Mouse (Mus musculus): Measurements from ENCODE around the gene 1700049E17Rik1. TPM values are rescaled to one million over a fixed set of nuclear protein-coding genes. Genes with fewer than 3 reads are reported as not detected.

1700049E17Rik1 gene
- not detected for total RNA-seq (2023)

DNA sequence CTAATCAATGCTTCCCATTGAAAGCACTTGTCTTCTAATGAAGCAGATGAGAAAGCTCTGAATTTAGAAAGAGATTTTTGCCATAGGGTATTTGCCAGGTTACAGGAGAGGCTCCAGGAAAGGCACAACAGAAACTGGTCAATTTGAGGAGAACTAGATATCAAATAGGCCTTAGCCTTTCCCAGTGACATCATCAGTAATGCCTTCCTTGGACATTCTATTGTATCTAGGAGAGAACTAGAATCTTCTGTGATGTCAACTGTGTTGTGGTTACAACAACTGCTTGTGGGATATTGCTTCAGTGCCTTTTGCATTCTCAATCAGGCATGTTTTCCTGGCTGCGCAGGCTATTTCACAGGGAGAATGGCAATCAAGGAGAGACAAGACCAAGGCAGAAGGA is at the start of gene 1700049E17Rik1:
Gene 1700049E17Rik1 (plus strand): TSS at position 301 of the 400 bp plus-strand sequence.

GRCm38 (mm10) chr14:41907190-41907589 is 17.6 kb upstream of the 1700049E17Rik1 start, which contains the start of gene Gm7980:
Gm7980 (minus strand) TSS chr14:41907290.

GRCm38 (mm10) chr14:41943695-41944094 is 18.9 kb downstream of the 1700049E17Rik1 start, which contains the start of gene 1700024B05Rik:
1700024B05Rik (plus strand) TSS chr14:41943995.

DNA sequence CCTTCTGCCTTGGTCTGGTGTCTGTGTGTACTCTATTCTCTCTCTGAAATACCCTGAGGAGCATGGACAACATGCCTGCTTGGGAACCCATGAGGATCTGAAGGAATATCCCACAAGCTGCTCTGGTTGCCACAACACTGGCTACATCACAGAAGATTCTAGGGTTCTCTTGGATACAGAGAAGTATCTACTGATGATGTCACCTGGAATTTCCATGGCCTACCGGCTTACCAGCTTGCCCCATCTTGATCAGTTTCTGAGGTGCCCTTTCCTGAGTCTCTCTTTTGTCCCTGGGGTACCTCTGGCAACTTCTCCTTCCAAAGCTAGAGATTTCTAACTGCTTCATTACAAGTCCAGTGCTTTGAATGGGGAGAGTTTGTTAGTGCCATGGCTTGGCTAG is 43.1 kb downstream of the 1700049E17Rik1 start, which contains the start of gene Gm6401:
Gene Gm6401 (minus strand): TSS at position 101 of the 400 bp plus-strand sequence.

Other genes starting within 250 kb of the 1700049E17Rik1 start
- gene Gm8068, start 223.1 kb upstream of the 1700049E17Rik1 start, total RNA-seq (2023) = not detected
- not detected for gene Gm7929, start 174.3 kb upstream of the 1700049E17Rik1 start, total RNA-seq (2023)
- gene Gm47189, start 152.5 kb upstream of the 1700049E17Rik1 start, total RNA-seq (2023) = not detected
- gene Gm7980, start 17.7 kb upstream of the 1700049E17Rik1 start, total RNA-seq (2023) = not detected
- not detected for gene 1700024B05Rik, start 19.0 kb downstream of the 1700049E17Rik1 start, total RNA-seq (2023)
- not detected for gene Gm6401, start 43.0 kb downstream of the 1700049E17Rik1 start, total RNA-seq (2023)
- not detected for gene Gm3543, start 58.4 kb downstream of the 1700049E17Rik1 start, total RNA-seq (2023)
- gene Gm7951, start 192.4 kb downstream of the 1700049E17Rik1 start, total RNA-seq (2023) = not detected
- gene Gm17027, start 237.7 kb downstream of the 1700049E17Rik1 start, total RNA-seq (2023) = not detected

All from neutrophil, adult 59 days (primary cell).